Mouse (Mus musculus) MEL (cell line): ENCODE data around the gene Hes2. TPM values are rescaled to one million over a fixed set of nuclear protein-coding genes. Genes with fewer than 3 reads are reported as not detected.

Experiments used
- DNase-seq: peaks from one replicate; pipeline ENCODE4 v3.0.0; 2011; ENCODE audit warnings: low read depth, low spot score
- H3K27ac ChIP-seq: 2 replicates; pipeline ENCODE4 v1.5.1; 2012; ENCODE audit warnings: low read depth, mild to moderate bottlenecking, control low read depth, low read length, moderate library complexity; ENCODE audit not compliant: control insufficient read depth
- H3K27me3 ChIP-seq, 2 experiments: fragments of 150-350 bp in 1 of 2; sonication (generic) in 1 of 2; 2 replicates each; pipeline ENCODE4 v1.6.1; 2012; ENCODE audit warnings: low read length in 2 of 2, mild to moderate bottlenecking in 2 of 2, improper control_type of control experiment in 1 of 2, moderate library complexity in 1 of 2; ENCODE audit not compliant: insufficient read depth in 2 of 2, control insufficient read depth in 1 of 2
- H3K36me3 ChIP-seq, 2 experiments: 2 replicates each; pipeline ENCODE4 v1.6.1; 2012 to 2014; ENCODE audit warnings: low read length in 2 of 2, improper control_type of control experiment in 1 of 2, inconsistent platforms in 1 of 2, mild to moderate bottlenecking in 1 of 2; ENCODE audit not compliant: insufficient read depth in 2 of 2, control insufficient read depth in 1 of 2
- H3K4me1 ChIP-seq, 2 experiments: fragments of 150-350 bp in 1 of 2; sonication (generic) in 1 of 2; 2 replicates each; pipeline ENCODE4 v1.6.1; 2012; ENCODE audit warnings: low read length in 2 of 2, improper control_type of control experiment in 1 of 2, mild to moderate bottlenecking in 1 of 2; ENCODE audit not compliant: insufficient read depth in 2 of 2, control insufficient read depth in 1 of 2
- H3K4me3 ChIP-seq, 2 experiments: fragments of 150-350 bp in 1 of 2; sonication (generic) in 1 of 2; 2 replicates each; pipeline ENCODE4 v1.5.1; 2012; ENCODE audit warnings: low read depth in 2 of 2, low read length in 2 of 2, mild to moderate bottlenecking in 2 of 2, moderate library complexity in 2 of 2, control low read depth in 1 of 2, improper control_type of control experiment in 1 of 2; ENCODE audit not compliant: control insufficient read depth in 1 of 2, insufficient read depth in 1 of 2
- H3K79me2 ChIP-seq: 2 replicates; pipeline ENCODE4 v1.6.1; 2012; ENCODE audit warnings: mild to moderate bottlenecking, low read length, moderate library complexity; ENCODE audit not compliant: control insufficient read depth, poor library complexity, insufficient read depth
- H3K9ac ChIP-seq: 2 replicates; pipeline ENCODE4 v1.6.1; 2012; ENCODE audit warnings: low read depth, mild to moderate bottlenecking, control low read depth, low read length, moderate library complexity; ENCODE audit not compliant: control insufficient read depth, poor library complexity, severe bottlenecking
- H3K9me3 ChIP-seq: fragments of 150-350 bp; sonication (generic); replicated peaks from 2 replicates; pipeline ENCODE4 v1.6.1; 2012; ENCODE audit warnings: mild to moderate bottlenecking, low read length, improper control_type of control experiment, moderate library complexity; ENCODE audit not compliant: insufficient read depth
- BHLHE40 ChIP-seq: IDR thresholded peaks from 2 replicates; pipeline ENCODE4 v1.6.1; 2012; ENCODE audit warnings: low read depth, mild to moderate bottlenecking, inconsistent platforms, low read length, improper control_type of control experiment, borderline replicate concordance
- CTCF ChIP-seq, 3 experiments: IDR thresholded peaks in 2 of 3; conservative IDR thresholded peaks in 1 of 3; 2 replicates each; pipeline ENCODE4 v1.5.1; 2011 to 2012; ENCODE audit warnings: low read length in 3 of 3, low read depth in 2 of 3, mild to moderate bottlenecking in 2 of 3, improper control_type of control experiment in 1 of 3, inconsistent platforms in 1 of 3, mixed read lengths in 1 of 3, moderate library complexity in 1 of 3; ENCODE audit not compliant: control insufficient read depth in 1 of 3, insufficient read depth in 1 of 3, poor library complexity in 1 of 3, severe bottlenecking in 1 of 3
- ELF1 ChIP-seq: IDR thresholded peaks from 2 replicates; pipeline ENCODE4 v1.6.1; 2014; ENCODE audit warnings: low read depth, mild to moderate bottlenecking, inconsistent platforms, low read length, improper control_type of control experiment, moderate library complexity
- EP300 ChIP-seq, 2 experiments: IDR thresholded peaks; 2 replicates each; pipeline ENCODE4 v1.6.1; 2011; ENCODE audit warnings: improper control_type of control experiment in 2 of 2, low read length in 2 of 2, low read depth in 1 of 2, mild to moderate bottlenecking in 1 of 2
- ETS1 ChIP-seq: IDR thresholded peaks from 2 replicates; pipeline ENCODE4 v1.6.1; 2012; ENCODE audit warnings: low read depth, mild to moderate bottlenecking, inconsistent platforms, low read length, improper control_type of control experiment, moderate library complexity
- GATA1 ChIP-seq: IDR thresholded peaks from 2 replicates; pipeline ENCODE4 v1.6.1; 2011; ENCODE audit warnings: low read depth, low read length, improper control_type of control experiment
- HCFC1 ChIP-seq: IDR thresholded peaks from 2 replicates; pipeline ENCODE4 v1.6.1; 2012; ENCODE audit warnings: low read depth, mild to moderate bottlenecking, inconsistent platforms, low read length, improper control_type of control experiment, moderate library complexity
- JUND ChIP-seq: IDR thresholded peaks from 2 replicates; pipeline ENCODE4 v1.6.1; 2011; ENCODE audit warnings: low read depth, mild to moderate bottlenecking, improper control_type of control experiment, low read length
- KAT2A ChIP-seq: conservative IDR thresholded peaks from 2 replicates; pipeline ENCODE4 v1.6.1; 2012; ENCODE audit warnings: low read depth, low read length, improper control_type of control experiment, inconsistent platforms
- MAX ChIP-seq: IDR thresholded peaks from 2 replicates; pipeline ENCODE4 v1.6.1; 2011; ENCODE audit warnings: low read length, improper control_type of control experiment
- MAZ ChIP-seq: IDR thresholded peaks from 2 replicates; pipeline ENCODE4 v1.6.1; 2012; ENCODE audit warnings: low read depth, mild to moderate bottlenecking, inconsistent platforms, low read length, improper control_type of control experiment
- MYB ChIP-seq: IDR thresholded peaks from 2 replicates; pipeline ENCODE4 v1.6.1; 2011; ENCODE audit warnings: mild to moderate bottlenecking, low read depth, low read length, improper control_type of control experiment
- MYC ChIP-seq: IDR thresholded peaks from 2 replicates; pipeline ENCODE4 v1.6.1; 2011; ENCODE audit warnings: low read depth, mild to moderate bottlenecking, low read length, improper control_type of control experiment, moderate library complexity
- NELFE ChIP-seq: IDR thresholded peaks from 2 replicates; pipeline ENCODE4 v1.6.1; 2011; ENCODE audit warnings: low read depth, low read length, improper control_type of control experiment
- NRF1 ChIP-seq: IDR thresholded peaks from 2 replicates; pipeline ENCODE4 v1.6.1; 2014; ENCODE audit warnings: low read depth, mild to moderate bottlenecking, inconsistent platforms, low read length, improper control_type of control experiment, moderate library complexity; ENCODE audit not compliant: poor library complexity, insufficient read depth, severe bottlenecking
- POLR2AphosphoS2 ChIP-seq: IDR thresholded peaks from 2 replicates; pipeline ENCODE4 v1.6.1; 2011; ENCODE audit warnings: low read length, improper control_type of control experiment
- RAD21 ChIP-seq: IDR thresholded peaks from 2 replicates; pipeline ENCODE4 v1.6.1; 2011; ENCODE audit warnings: mild to moderate bottlenecking, low read depth, low read length, improper control_type of control experiment
- RCOR1 ChIP-seq: IDR thresholded peaks from 2 replicates; pipeline ENCODE4 v1.6.1; 2012; ENCODE audit warnings: low read depth, mild to moderate bottlenecking, inconsistent platforms, low read length, improper control_type of control experiment
- SIN3A ChIP-seq: IDR thresholded peaks from 2 replicates; pipeline ENCODE4 v1.6.1; 2012; ENCODE audit warnings: low read length, improper control_type of control experiment, inconsistent platforms
- SMC3 ChIP-seq: IDR thresholded peaks from 2 replicates; pipeline ENCODE4 v1.6.1; 2011; ENCODE audit warnings: low read depth, low read length, improper control_type of control experiment
- TBP ChIP-seq: IDR thresholded peaks from 2 replicates; pipeline ENCODE4 v1.8.0; 2011; ENCODE audit warnings: low read depth, low read length, improper control_type of control experiment
- UBTF ChIP-seq: IDR thresholded peaks from 2 replicates; pipeline ENCODE4 v1.6.1; 2012; ENCODE audit warnings: low read depth, mild to moderate bottlenecking, inconsistent platforms, low read length, improper control_type of control experiment, moderate library complexity, borderline replicate concordance; ENCODE audit not compliant: insufficient read depth
- USF1 ChIP-seq: IDR thresholded peaks from 2 replicates; pipeline ENCODE4 v1.6.1; 2014; ENCODE audit warnings: low read depth, mild to moderate bottlenecking, inconsistent platforms, low read length, improper control_type of control experiment, moderate library complexity
- ZC3H11A ChIP-seq: IDR thresholded peaks from 2 replicates; pipeline ENCODE4 v1.6.1; 2012; ENCODE audit warnings: low read depth, mild to moderate bottlenecking, inconsistent platforms, low read length, improper control_type of control experiment
- ZKSCAN1 ChIP-seq: IDR thresholded peaks from 2 replicates; pipeline ENCODE4 v1.6.1; 2012; ENCODE audit warnings: low read depth, mild to moderate bottlenecking, inconsistent platforms, low read length, improper control_type of control experiment, moderate library complexity
- ZMIZ1 ChIP-seq: IDR thresholded peaks from 2 replicates; pipeline ENCODE4 v1.6.1; 2012; ENCODE audit warnings: low read depth, mild to moderate bottlenecking, inconsistent platforms, low read length, improper control_type of control experiment, moderate library complexity
- polyA plus RNA-seq, 2 experiments: library from polyadenylated mRNA; stranded (reverse) in 1 of 2; unstranded in 1 of 2; fragments of >175 nt in 1 of 2; fragments of >200 nt in 1 of 2; gene quantifications; 2 replicates each; pipeline versions ENCODE4 v1.2.1 to v1.2.4; 2012; ENCODE audit warnings: low replicate concordance in 2 of 2, low read depth in 1 of 2; ENCODE audit not compliant: insufficient read length in 2 of 2, insufficient read depth in 1 of 2, missing spikeins in 1 of 2
- total RNA-seq: library from RNA; depleted of rRNA; stranded (reverse); fragments of 300-350 nt; gene quantifications from 2 replicates; pipeline ENCODE4 v1.2.3, GENCODE M21; 2012

Gene Hes2
- total and polyA plus RNA-seq, 3 experiments = 0.28 TPM; not detected in 2

DNA sequence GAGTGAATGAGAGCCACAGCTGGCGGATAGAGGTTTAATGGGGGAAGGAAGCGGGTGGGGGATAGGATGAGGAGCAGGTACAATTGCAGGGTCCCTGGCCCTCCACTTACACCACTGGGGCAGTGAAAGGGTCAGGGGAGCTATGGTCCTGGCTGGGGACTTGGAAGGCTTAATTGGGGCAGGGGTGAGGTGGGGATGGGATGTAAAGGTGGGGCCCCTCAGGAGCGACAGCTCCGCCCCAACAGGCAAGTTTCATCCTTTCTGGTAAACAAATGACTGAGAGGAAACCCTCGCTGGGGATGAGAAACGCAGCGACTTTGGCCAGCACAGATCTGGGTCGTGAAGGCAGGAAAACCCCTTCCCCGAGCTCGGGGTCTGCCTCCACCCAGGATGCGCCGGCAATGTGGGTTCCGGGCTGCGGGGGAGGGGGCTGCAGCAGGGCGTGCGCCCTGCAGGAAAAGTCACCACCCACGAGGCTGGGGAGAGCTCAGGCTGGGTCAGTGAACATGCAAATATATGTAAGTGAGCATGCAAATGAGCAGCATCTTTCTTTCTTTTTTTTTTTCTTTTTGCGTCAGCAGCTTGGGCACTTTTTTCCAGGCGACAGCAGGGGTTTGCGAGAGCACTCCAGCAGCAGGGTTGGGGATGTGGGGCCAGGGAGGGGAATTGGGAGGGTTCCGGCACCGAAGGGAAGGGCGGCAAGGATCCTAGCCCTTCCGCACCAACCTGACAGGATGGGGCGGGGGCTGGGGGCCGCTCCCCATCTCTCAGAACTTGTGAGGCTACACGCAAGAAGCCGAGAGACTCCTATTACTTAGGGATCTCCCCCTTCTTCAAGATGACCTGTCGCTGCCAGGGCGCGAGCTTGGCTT, 38.1 kb upstream of the Hes2 start:
- Histone ChIP-seq H3K9ac (no peak overlapping the region), H3K9me3 (no peaks in the 10 kb centered on the region), H3K27ac (no peak overlapping the region), H3K4me1 (no peaks in the 10 kb centered on the region), H3K27me3 (no peaks in the 10 kb centered on the region), H3K4me3 (no peak overlapping the region), H3K36me3 (no peaks in the 10 kb centered on the region), H3K79me2 (no peaks in the 10 kb centered on the region)
- DNase-seq = no peak
- TF ChIP-seq ZKSCAN1 = no peak
- TF ChIP-seq ETS1 = no peak
- no peak for TF ChIP-seq RAD21
- no peak for TF ChIP-seq SMC3
- no peak for TF ChIP-seq MYB
- TF ChIP-seq POLR2AphosphoS2 = no peak
- TF ChIP-seq UBTF = no peak
- no peak for TF ChIP-seq GATA1
- no peak for TF ChIP-seq ELF1
- TF ChIP-seq RCOR1 = no peak
- TF ChIP-seq HCFC1 = no peak
- TF ChIP-seq NELFE = no peak
- TF ChIP-seq EP300 (IDR thresholded peaks at IDR 0.05; ENCODE audit: low read depth in 1 of 2, low read length in 2 of 2) = no peak
- TF ChIP-seq BHLHE40 = no peak
- no peak for TF ChIP-seq KAT2A
- TF ChIP-seq MAZ = no peak

DNA sequence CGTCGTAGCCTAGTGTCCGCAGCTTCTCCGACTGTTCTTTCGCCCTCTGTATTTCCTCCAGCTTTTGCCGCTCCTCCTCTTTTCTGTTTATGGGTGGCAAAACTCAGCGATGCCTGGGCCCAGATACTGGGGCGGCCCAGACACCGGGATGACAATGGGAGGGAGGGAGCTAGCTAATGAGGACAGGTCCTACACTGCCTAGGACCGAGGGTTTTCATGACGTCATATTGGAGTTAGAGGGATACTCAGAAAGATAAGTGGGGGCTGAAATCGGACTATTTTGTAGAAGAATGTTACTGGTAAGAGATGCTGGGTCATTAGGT, 37.5 kb upstream of the Hes2 start:
- no peak for TF ChIP-seq MAX
- no peak for TF ChIP-seq POLR2AphosphoS2
- TF ChIP-seq NRF1 = no peak
- TF ChIP-seq EP300 (IDR thresholded peaks at IDR 0.05; ENCODE audit: low read depth in 1 of 2, low read length in 2 of 2) = no peak
- no peak for TF ChIP-seq ZC3H11A
- TF ChIP-seq JUND = no peak
- no peak for TF ChIP-seq ZMIZ1
- no peak for TF ChIP-seq MYC
- no peak for TF ChIP-seq USF1
- TF ChIP-seq SIN3A = no peak
- TF ChIP-seq TBP = no peak
- no peak for TF ChIP-seq MYB
- TF ChIP-seq CTCF (IDR thresholded peaks at IDR 0.05 in 2 of 3, conservative IDR thresholded peaks at IDR 0.05 in 1 of 3; ENCODE audit: control insufficient read depth in 1 of 3, insufficient read depth in 1 of 3, low read depth in 2 of 3, low read length in 3 of 3, poor library complexity in 1 of 3, severe bottlenecking in 1 of 3) = no peak
- Histone ChIP-seq H3K4me1 (no peaks in the 10 kb centered on the region), H3K27me3 (no peaks in the 10 kb centered on the region), H3K79me2 (no peaks in the 10 kb centered on the region), H3K9me3 (no peaks in the 10 kb centered on the region), H3K36me3 (no peaks in the 10 kb centered on the region), H3K27ac (no peak overlapping the region), H3K9ac (no peak overlapping the region), H3K4me3 (no peak overlapping the region)
- DNase-seq = no peak
